Mouse (Mus musculus): ENCODE results near the gene Inhbb. TPM values are rescaled to one million over a fixed set of nuclear protein-coding genes. Genes with fewer than 3 reads are reported as not detected.

The Inhbb gene
- polyA plus RNA-seq, 1 experiment from 2014 or later = 0.73 TPM

GRCm38 (mm10) chr1:119417991-119418390 is 4.1 kb downstream of the Inhbb start:
- H3K9ac ChIP-seq = no peak overlapping the region
- ATAC-seq (ENCODE audit: low FRiP score, low read depth) = 0 out of 2 replicates have a peak, but pooled peaks have one; percentile 13
- peaks cover 39% of the 10 kb centered on the region for H3K4me1 ChIP-seq
- H3K9me3 ChIP-seq = no peaks in the 10 kb centered on the region
- H3K4me2 ChIP-seq (replicated peaks) = peak overlapping the region; percentile 21
- H3K4me3 ChIP-seq = no peak overlapping the region
- 22% methylated on average over 8 of the region's 8 CpGs for WGBS
- no peaks in the 10 kb centered on the region for H3K36me3 ChIP-seq
- no peak overlapping the region for H3K27ac ChIP-seq
- H3K27me3 ChIP-seq = peaks cover 77% of the 10 kb centered on the region

GRCm38 (mm10) chr1:119417542-119417941 is 4.5 kb downstream of the Inhbb start:
- H3K9ac ChIP-seq = no peak overlapping the region
- H3K27ac ChIP-seq = no peak overlapping the region
- no peaks in the 10 kb centered on the region for H3K36me3 ChIP-seq
- ATAC-seq (ENCODE audit: low FRiP score, low read depth) = 0 out of 2 replicates have a peak, but pooled peaks have one; percentile 10
- peaks cover 36% of the 10 kb centered on the region for H3K4me1 ChIP-seq
- H3K4me3 ChIP-seq = no peak overlapping the region
- H3K27me3 ChIP-seq = peaks cover 73% of the 10 kb centered on the region
- WGBS = 72% methylated on average over 20 of the region's 20 CpGs
- H3K9me3 ChIP-seq = no peaks in the 10 kb centered on the region
- H3K4me2 ChIP-seq (replicated peaks) = peak overlapping the region; percentile 21

- Histone ChIP-seq H3K36me3 (no peaks in the 10 kb centered on the region), H3K9ac (no peak overlapping the region), H3K4me1 (peaks cover 30% of the 10 kb centered on the region), H3K4me3 (no peak overlapping the region), H3K27me3 (peaks cover 63% of the 10 kb centered on the region), H3K9me3 (no peaks in the 10 kb centered on the region), H3K4me2 (replicated peaks) (no peak overlapping the region), H3K27ac (no peak overlapping the region)
- 84% methylated on average over 8 of the region's 8 CpGs for WGBS
- no peak for ATAC-seq (ENCODE audit: low FRiP score, low read depth)
These were observed 5.4 kb downstream of the Inhbb start for GRCm38 (mm10) chr1:119416610-119417009.

- Histone ChIP-seq H3K4me3 (no peak overlapping the region), H3K4me2 (replicated peaks) (no peak overlapping the region), H3K9ac (no peak overlapping the region), H3K9me3 (no peaks in the 10 kb centered on the region), H3K27me3 (peaks cover 59% of the 10 kb centered on the region), H3K36me3 (no peaks in the 10 kb centered on the region), H3K4me1 (peaks cover 30% of the 10 kb centered on the region), H3K27ac (no peak overlapping the region)
- WGBS = 73% methylated on average over 7 of the region's 7 CpGs
- no peak for ATAC-seq (ENCODE audit: low FRiP score, low read depth)
These were observed 5.9 kb downstream of the Inhbb start for GRCm38 (mm10) chr1:119416177-119416576.

- H3K9me3 ChIP-seq = no peaks in the 10 kb centered on the region
- no peak overlapping the region for H3K27ac ChIP-seq
- no peak overlapping the region for H3K4me2 ChIP-seq (replicated peaks)
- peaks cover 49% of the 10 kb centered on the region for H3K27me3 ChIP-seq
- WGBS = 73% methylated on average over 8 of the region's 8 CpGs
- no peak overlapping the region for H3K4me3 ChIP-seq
- H3K36me3 ChIP-seq = no peaks in the 10 kb centered on the region
- no peak overlapping the region for H3K9ac ChIP-seq
- no peak for ATAC-seq (ENCODE audit: low FRiP score, low read depth)
- peaks cover 23% of the 10 kb centered on the region for H3K4me1 ChIP-seq
These were observed 6.9 kb downstream of the Inhbb start for GRCm38 (mm10) chr1:119415151-119415550.

GRCm38 (mm10) chr1:119410661-119411060 is 11.4 kb downstream of the Inhbb start:
- H3K4me2 ChIP-seq (replicated peaks) = no peak overlapping the region
- H3K27ac ChIP-seq = no peak overlapping the region
- 0 out of 2 replicates have a peak, but pooled peaks cover 5% of the 10 kb centered on the region for H3K27me3 ChIP-seq
- H3K4me3 ChIP-seq = no peak overlapping the region
- H3K9ac ChIP-seq = no peak overlapping the region
- no peak for ATAC-seq (ENCODE audit: low FRiP score, low read depth)
- H3K4me1 ChIP-seq = 0 out of 2 replicates have a peak, but pooled peaks cover 4% of the 10 kb centered on the region
- H3K36me3 ChIP-seq = no peaks in the 10 kb centered on the region
- WGBS = 83% methylated on average over 5 of the region's 5 CpGs
- H3K9me3 ChIP-seq = no peaks in the 10 kb centered on the region

- Histone ChIP-seq H3K27ac (no peak overlapping the region), H3K4me3 (no peak overlapping the region), H3K9ac (no peak overlapping the region), H3K27me3 (0 out of 2 replicates have a peak, but pooled peaks cover 3% of the 10 kb centered on the region), H3K4me2 (replicated peaks) (no peak overlapping the region), H3K36me3 (no peaks in the 10 kb centered on the region), H3K4me1 (peaks cover 7% of the 10 kb centered on the region; the same call in 1 of the 2 replicates), H3K9me3 (no peaks in the 10 kb centered on the region)
- WGBS = 60% methylated on average over 5 of the region's 5 CpGs
- ATAC-seq (ENCODE audit: low FRiP score, low read depth) = no peak
These were observed 12.4 kb downstream of the Inhbb start for GRCm38 (mm10) chr1:119409599-119410168.

GRCm38 (mm10) chr1:119409106-119409505 is 12.9 kb downstream of the Inhbb start:
- no peak overlapping the region for H3K9ac ChIP-seq
- ATAC-seq (ENCODE audit: low FRiP score, low read depth) = peak; percentile 34; the same call in 1 of the 2 replicates

GRCm38 (mm10) chr1:119407691-119408315 is 14.2 kb downstream of the Inhbb start:
- H3K4me3 ChIP-seq = no peak overlapping the region
- no peak overlapping the region for H3K9ac ChIP-seq
- WGBS = 26% methylated on average over 6 of the region's 6 CpGs
- no peaks in the 10 kb centered on the region for H3K36me3 ChIP-seq
- H3K4me2 ChIP-seq (replicated peaks) = no peak overlapping the region
- H3K27ac ChIP-seq = no peak overlapping the region
- no peak for ATAC-seq (ENCODE audit: low FRiP score, low read depth)
- H3K9me3 ChIP-seq = no peaks in the 10 kb centered on the region
- peaks cover 12% of the 10 kb centered on the region; the same call in 1 of the 2 replicates for H3K4me1 ChIP-seq
- no peaks in the 10 kb centered on the region for H3K27me3 ChIP-seq

More at GRCm38 (mm10) chr1:119409106-119409505, 12.9 kb downstream of the Inhbb start:
- Histone ChIP-seq H3K27me3 (no peaks in the 10 kb centered on the region), H3K4me2 (replicated peaks) (no peak overlapping the region), H3K27ac (no peak overlapping the region), H3K9me3 (no peaks in the 10 kb centered on the region), H3K4me3 (no peak overlapping the region), H3K4me1 (peaks cover 12% of the 10 kb centered on the region; the same call in 1 of the 2 replicates), H3K36me3 (no peaks in the 10 kb centered on the region)
- WGBS = 77% methylated on average over 7 of the region's 7 CpGs

- H3K4me1 ChIP-seq = peaks cover 12% of the 10 kb centered on the region; the same call in 1 of the 2 replicates
- no peak for ATAC-seq (ENCODE audit: low FRiP score, low read depth)
- no peak overlapping the region for H3K4me2 ChIP-seq (replicated peaks)
- H3K36me3 ChIP-seq = no peaks in the 10 kb centered on the region
- WGBS = 44% methylated on average over 3 of the region's 3 CpGs
- H3K9ac ChIP-seq = no peak overlapping the region
- no peaks in the 10 kb centered on the region for H3K27me3 ChIP-seq
- H3K9me3 ChIP-seq = no peaks in the 10 kb centered on the region
- no peak overlapping the region for H3K27ac ChIP-seq
- no peak overlapping the region for H3K4me3 ChIP-seq
These were observed 17.2 kb downstream of the Inhbb start for GRCm38 (mm10) chr1:119404798-119405197.

GRCm38 (mm10) chr1:119404341-119404740 is 17.7 kb downstream of the Inhbb start:
- no peak overlapping the region for H3K9ac ChIP-seq
- H3K9me3 ChIP-seq = no peaks in the 10 kb centered on the region
- H3K27me3 ChIP-seq = no peaks in the 10 kb centered on the region
- H3K36me3 ChIP-seq = no peaks in the 10 kb centered on the region
- peaks cover 7% of the 10 kb centered on the region; the same call in 1 of the 2 replicates for H3K4me1 ChIP-seq
- no peak overlapping the region for H3K27ac ChIP-seq
- ATAC-seq (ENCODE audit: low FRiP score, low read depth) = no peak
- H3K4me2 ChIP-seq (replicated peaks) = no peak overlapping the region
- H3K4me3 ChIP-seq = no peak overlapping the region
- WGBS = 76% methylated on average over 4 of the region's 4 CpGs

- Histone ChIP-seq H3K4me3 (no peak overlapping the region), H3K4me2 (replicated peaks) (no peak overlapping the region), H3K4me1 (peaks cover 7% of the 10 kb centered on the region; the same call in 1 of the 2 replicates), H3K27me3 (no peaks in the 10 kb centered on the region), H3K9ac (no peak overlapping the region), H3K36me3 (no peaks in the 10 kb centered on the region), H3K9me3 (no peaks in the 10 kb centered on the region), H3K27ac (no peak overlapping the region)
- WGBS = 52% methylated on average over 4 of the region's 4 CpGs
- ATAC-seq (ENCODE audit: low FRiP score, low read depth) = no peak
These were observed 20.8 kb downstream of the Inhbb start for GRCm38 (mm10) chr1:119401249-119401648.
